Mouse (Mus musculus) heart, embryonic 14.5 days (tissue): ENCODE measurements around the gene Zbtb24. TPM values are rescaled to one million over a fixed set of nuclear protein-coding genes. Genes with fewer than 3 reads are reported as not detected.

Experiments used
- ATAC-seq: fragments of 200-750 bp; cut with Nextera tagmentation; 2 replicates; pipeline ENCODE4 v1.8.0; 2017; ENCODE audit warnings: low read depth, moderate TSS enrichment; ENCODE audit not compliant: insufficient number of reproducible peaks, insufficient read depth, low FRiP score
- H3K27ac ChIP-seq, 2 experiments: fragments of 200-500 bp in 1 of 2; fragments of 300-500 bp in 1 of 2; sonication (generic) in 1 of 2; replicated peaks in 1 of 2; 2 replicates each; pipeline ENCODE4 v1.5.1; 2012 to 2014; ENCODE audit warnings: low read depth in 2 of 2, low read length in 2 of 2, control low read depth in 1 of 2, mild to moderate bottlenecking in 1 of 2, mixed read lengths in 1 of 2; ENCODE audit not compliant: control insufficient read depth in 1 of 2, insufficient read depth in 1 of 2
- H3K27me3 ChIP-seq: fragments of 300-500 bp; sonication (generic); 2 replicates; pipeline ENCODE4 v1.6.1; 2014; ENCODE audit warnings: mild to moderate bottlenecking, low read length, control low read depth; ENCODE audit not compliant: control insufficient read depth, insufficient read depth
- H3K36me3 ChIP-seq: fragments of 300-500 bp; sonication (generic); 2 replicates; pipeline ENCODE4 v1.6.1; 2014; ENCODE audit warnings: mild to moderate bottlenecking, control low read depth, low read length, mixed read lengths; ENCODE audit not compliant: control insufficient read depth, insufficient read depth
- H3K4me1 ChIP-seq, 2 experiments: fragments of 200-500 bp in 1 of 2; fragments of 300-500 bp in 1 of 2; sonication (generic) in 1 of 2; 2 replicates each; pipeline ENCODE4 v1.6.1; 2012 to 2014; ENCODE audit warnings: low read length in 2 of 2, control low read depth in 1 of 2, mixed read lengths in 1 of 2; ENCODE audit not compliant: control insufficient read depth in 2 of 2, insufficient read depth in 2 of 2
- H3K4me2 ChIP-seq: fragments of 300-500 bp; sonication (generic); 2 replicates; pipeline ENCODE4 v1.6.1; 2014; ENCODE audit warnings: mild to moderate bottlenecking, low read length
- H3K4me3 ChIP-seq, 2 experiments: fragments of 200-500 bp in 1 of 2; fragments of 300-500 bp in 1 of 2; sonication (generic) in 1 of 2; 2 replicates each; pipeline ENCODE4 v1.5.1; 2012 to 2014; ENCODE audit warnings: low read length in 2 of 2, mild to moderate bottlenecking in 2 of 2, control low read depth in 1 of 2, low read depth in 1 of 2, moderate library complexity in 1 of 2; ENCODE audit not compliant: control insufficient read depth in 1 of 2, insufficient read depth in 1 of 2
- H3K9ac ChIP-seq: fragments of 300-500 bp; sonication (generic); 2 replicates; pipeline ENCODE4 v1.6.1; 2014; ENCODE audit warnings: mild to moderate bottlenecking, low read length
- H3K9me3 ChIP-seq: fragments of 300-500 bp; sonication (generic); 2 replicates; pipeline ENCODE4 v1.6.1; 2016; ENCODE audit warnings: low read length, control low read depth; ENCODE audit not compliant: control insufficient read depth
- WGBS: fragments of 180-500 bp; shearing (Covaris S2); extraction: QIAGEN DNeasy Blood & Tissue Kit; methylation state at CpG from one replicate; pipeline ENCODE4 v1.1.7; 2014; 5-methylcytosine and 5-hydroxymethylcytosine counted together
- polyA plus RNA-seq: library from polyadenylated mRNA; unstranded; fragments of >200 nt; fragmentation: Nextera tagmentation; extraction: Ambion mirVana; gene quantifications from 2 replicates; pipeline ENCODE4 v1.2.1, GENCODE M21; 2014

Gene Zbtb24
- polyA plus RNA-seq, 1 experiment from 2014 or later: 12.7 TPM

DNA sequence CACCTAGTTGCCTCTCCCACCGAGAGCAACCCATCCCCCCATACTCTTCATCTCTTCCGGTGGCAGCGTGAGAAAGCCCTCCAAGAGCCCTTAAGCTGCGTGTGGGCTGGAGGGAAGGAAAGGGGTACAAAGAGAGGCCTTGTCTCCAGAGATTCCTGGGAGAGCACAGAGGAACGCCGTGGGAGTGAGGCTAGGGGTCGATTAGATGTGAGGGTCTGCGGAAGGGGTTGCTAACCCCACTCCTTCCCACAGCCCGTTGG is 26.8 kb downstream of the Zbtb24 start:
- peak overlapping the region; percentile 62 to 77 for H3K4me3 ChIP-seq
- H3K27ac ChIP-seq: peak overlapping the region; percentile 76 to 95
- H3K4me1 ChIP-seq: peaks cover 37 to 62% of the 10 kb centered on the region in 2 experiments
- no peaks in the 10 kb centered on the region for H3K9me3 ChIP-seq
- no peak for ATAC-seq
- peaks cover 38% of the 10 kb centered on the region for H3K36me3 ChIP-seq
- peak overlapping the region; percentile 88 for H3K9ac ChIP-seq
- peak overlapping the region; percentile 95 for H3K4me2 ChIP-seq
- no peaks in the 10 kb centered on the region for H3K27me3 ChIP-seq
- WGBS: 0% methylated on average over 9 of the region's 9 CpGs

DNA sequence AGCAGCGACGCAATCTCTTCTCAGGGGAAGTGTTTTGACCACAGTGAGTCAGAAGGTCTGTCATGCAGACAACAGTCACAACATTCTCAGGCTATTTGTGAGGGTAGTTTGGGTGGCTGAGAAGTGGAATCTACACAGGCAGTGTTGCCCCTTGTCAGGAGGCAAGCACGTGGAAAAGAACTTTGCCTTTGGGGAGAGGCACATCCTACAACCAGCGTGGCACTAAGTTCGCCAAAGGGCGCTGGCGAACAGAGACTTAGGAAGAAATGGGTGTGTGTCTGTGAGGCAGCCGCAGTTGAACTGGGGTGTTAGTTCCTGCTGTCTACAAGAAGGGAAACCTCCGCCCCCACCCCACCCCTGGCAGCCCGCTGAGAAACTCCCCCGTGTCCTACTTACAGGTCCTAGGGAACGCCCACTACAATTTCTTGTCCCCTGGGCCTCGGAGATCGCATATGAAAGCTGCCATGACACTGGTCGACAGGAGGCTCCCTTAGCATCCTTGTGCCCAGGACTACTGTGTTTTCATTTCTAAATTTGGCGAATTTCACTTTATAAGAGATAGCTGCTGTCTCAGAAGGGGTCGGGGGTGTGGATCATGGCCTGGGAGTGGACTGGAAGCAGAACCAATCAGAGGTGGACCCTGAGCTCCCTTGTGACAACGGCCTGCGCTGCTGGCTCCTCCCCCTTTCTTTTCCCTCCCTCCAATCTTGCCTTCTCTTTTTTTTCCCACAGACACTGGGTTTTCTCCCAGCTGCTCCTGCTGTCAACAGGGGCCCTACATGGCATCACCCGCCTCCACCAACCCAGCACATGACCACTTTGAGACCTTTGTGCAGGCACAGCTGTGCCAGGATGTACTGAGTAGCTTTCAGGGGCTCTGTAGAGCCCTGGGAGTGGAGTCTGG is 27.3 kb downstream of the Zbtb24 start:
- peak overlapping the region; percentile 76 to 95 for H3K27ac ChIP-seq
- no peaks in the 10 kb centered on the region for H3K9me3 ChIP-seq
- peaks cover 37 to 60% of the 10 kb centered on the region in 2 experiments for H3K4me1 ChIP-seq
- ATAC-seq: peak; percentile 60
- peak overlapping the region; percentile 88 for H3K9ac ChIP-seq
- H3K36me3 ChIP-seq: peaks cover 44% of the 10 kb centered on the region
- H3K27me3 ChIP-seq: no peaks in the 10 kb centered on the region
- WGBS: 4% methylated on average over 20 of the region's 20 CpGs
- H3K4me2 ChIP-seq: peak overlapping the region; percentile 95
- H3K4me3 ChIP-seq: peak overlapping the region; percentile 62 to 77

DNA sequence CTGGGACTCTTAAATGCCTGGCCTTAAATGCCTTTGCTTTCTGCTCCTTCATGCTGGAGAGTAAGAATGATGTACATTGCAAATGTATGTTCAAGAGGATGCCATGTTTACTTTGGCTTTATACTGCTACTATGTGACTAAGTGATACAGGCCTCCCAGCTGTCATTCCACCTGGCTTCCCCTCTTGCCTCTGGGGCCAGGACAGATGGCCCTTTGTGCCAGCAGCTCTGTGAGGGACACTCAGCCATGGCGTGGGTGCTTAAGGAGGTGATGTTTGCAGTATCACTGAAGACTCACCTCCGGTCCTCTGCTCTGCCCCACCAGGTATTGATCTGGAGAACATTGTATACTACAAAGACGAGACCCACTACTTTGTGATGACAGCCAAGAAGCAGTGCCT is 29.8 kb downstream of the Zbtb24 start:
- H3K36me3 ChIP-seq: peaks cover 68% of the 10 kb centered on the region

DNA sequence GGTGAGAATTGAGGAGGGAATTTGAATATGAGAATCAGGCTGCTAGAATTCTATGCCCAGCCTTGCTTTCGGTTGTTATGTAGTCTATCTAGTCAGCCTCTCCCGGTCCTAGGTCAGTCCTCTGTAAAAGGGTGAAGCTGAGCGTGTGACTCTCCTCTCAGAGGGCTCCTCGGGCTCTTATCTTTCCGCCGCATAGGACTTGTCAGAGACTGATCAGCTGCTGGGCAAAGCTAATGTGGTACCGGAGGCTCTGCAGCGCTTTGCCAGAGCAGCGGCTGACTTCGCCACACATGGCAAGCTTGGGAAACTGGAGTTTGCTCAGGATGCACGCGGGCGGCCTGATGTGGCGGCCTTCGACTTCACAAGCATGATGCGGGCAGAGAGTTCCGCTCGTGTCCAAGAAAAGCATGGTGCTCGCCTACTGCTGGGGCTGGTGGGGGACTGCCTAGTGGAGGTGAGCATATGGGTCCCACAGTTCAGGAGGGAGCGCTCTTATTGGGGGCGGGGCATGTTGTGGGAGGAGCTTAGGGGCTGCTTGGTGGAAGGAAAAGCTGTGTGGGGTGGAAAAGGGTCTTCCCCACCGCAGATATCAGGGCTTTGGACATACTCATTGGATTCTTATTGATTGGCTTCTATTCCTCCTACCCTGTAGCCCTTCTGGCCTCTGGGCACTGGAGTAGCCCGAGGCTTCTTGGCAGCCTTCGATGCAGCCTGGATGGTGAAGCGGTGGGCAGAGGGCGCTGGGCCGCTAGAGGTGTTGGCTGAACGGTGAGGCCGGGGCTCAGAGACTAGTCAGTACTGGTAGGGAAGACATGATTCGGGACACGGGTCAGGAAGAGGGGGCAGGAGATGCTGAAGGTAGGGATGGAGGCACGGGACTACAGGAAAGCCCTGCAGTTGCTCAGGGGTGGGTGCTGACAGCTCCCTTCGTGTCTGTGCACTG is 31.0 kb downstream of the Zbtb24 start:
- peak overlapping the region; percentile 34; the same call in 1 of the 2 replicates for H3K9ac ChIP-seq
- no peak overlapping the region for H3K27ac ChIP-seq
- ATAC-seq: no peak
- peaks cover 81% of the 10 kb centered on the region for H3K36me3 ChIP-seq
- H3K4me2 ChIP-seq: peak overlapping the region; percentile 13; the same call in 1 of the 2 replicates
- 42% methylated on average over 33 of the region's 33 CpGs for WGBS
- H3K27me3 ChIP-seq: no peaks in the 10 kb centered on the region
- H3K4me1 ChIP-seq: peaks cover 22 to 24% of the 10 kb centered on the region in 2 experiments
- no peak overlapping the region for H3K4me3 ChIP-seq
- H3K9me3 ChIP-seq: no peaks in the 10 kb centered on the region

More for the DNA sequence above, 29.8 kb downstream of the Zbtb24 start:
- no peak overlapping the region for H3K4me3 ChIP-seq
- H3K27me3 ChIP-seq: no peaks in the 10 kb centered on the region
- H3K9ac ChIP-seq: no peak overlapping the region
- ATAC-seq: no peak
- H3K4me2 ChIP-seq: no peak overlapping the region
- peaks cover 27 to 36% of the 10 kb centered on the region in 2 experiments for H3K4me1 ChIP-seq
- no peak overlapping the region for H3K27ac ChIP-seq
- no peaks in the 10 kb centered on the region for H3K9me3 ChIP-seq
- WGBS: 86% methylated on average over 3 of the region's 3 CpGs

DNA sequence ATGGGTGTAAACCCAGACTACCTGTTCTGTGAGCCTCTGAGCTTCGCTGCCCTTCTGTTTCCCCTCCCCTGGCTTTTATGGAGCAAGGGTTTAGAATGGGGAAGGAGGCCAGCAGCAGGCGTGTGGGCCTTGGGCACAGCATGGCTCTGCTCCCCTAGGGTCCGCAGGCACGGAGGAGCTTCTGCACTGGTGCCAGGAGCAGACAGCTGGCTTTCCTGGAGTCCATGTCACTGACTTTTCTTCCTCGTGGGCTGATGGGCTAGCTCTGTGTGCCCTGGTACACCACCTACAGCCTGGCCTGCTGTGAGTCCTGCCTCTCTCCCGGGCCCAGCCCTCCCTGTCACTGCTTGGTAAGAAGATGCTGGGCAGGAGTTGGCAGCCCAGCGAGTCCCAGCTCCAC is 32.3 kb downstream of the Zbtb24 start:
- Histone ChIP-seq H3K27ac (no peak overlapping the region), H3K4me3 (no peak overlapping the region), H3K9ac (no peak overlapping the region), H3K27me3 (no peaks in the 10 kb centered on the region), H3K9me3 (no peaks in the 10 kb centered on the region), H3K4me1 (peaks cover 17 to 20% of the 10 kb centered on the region in 2 experiments), H3K36me3 (peaks cover 93% of the 10 kb centered on the region), H3K4me2 (no peak overlapping the region)
- WGBS: 93% methylated on average over 7 of the region's 7 CpGs
- ATAC-seq: no peak

DNA sequence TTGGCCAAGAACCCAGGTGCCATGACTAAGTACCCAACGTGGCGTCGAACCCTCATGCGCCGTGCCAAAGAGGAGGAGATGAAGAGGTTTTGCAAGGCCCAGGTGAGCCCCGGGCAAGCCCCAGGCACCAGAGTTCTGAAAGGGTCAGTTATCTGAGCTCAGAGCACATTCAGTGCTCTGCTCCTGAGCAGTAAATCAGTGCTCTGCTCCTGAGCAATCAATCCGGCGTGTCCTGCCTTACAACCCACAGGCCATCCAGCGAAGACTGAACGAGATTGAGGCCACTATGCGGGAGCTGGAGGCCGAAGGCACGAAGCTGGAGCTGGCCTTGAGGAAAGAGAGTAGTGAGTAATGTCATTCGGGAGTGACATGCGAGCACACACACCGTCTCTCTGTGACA is 35.6 kb downstream of the Zbtb24 start:
- Histone ChIP-seq H3K9me3 (no peaks in the 10 kb centered on the region), H3K4me1 (peaks cover 14 to 27% of the 10 kb centered on the region in 2 experiments), H3K27me3 (no peaks in the 10 kb centered on the region), H3K4me3 (no peak overlapping the region), H3K4me2 (no peak overlapping the region), H3K9ac (no peak overlapping the region), H3K27ac (no peak overlapping the region), H3K36me3 (peaks cover 77% of the 10 kb centered on the region)
- no peak for ATAC-seq
- 92% methylated on average over 16 of the region's 16 CpGs for WGBS

DNA sequence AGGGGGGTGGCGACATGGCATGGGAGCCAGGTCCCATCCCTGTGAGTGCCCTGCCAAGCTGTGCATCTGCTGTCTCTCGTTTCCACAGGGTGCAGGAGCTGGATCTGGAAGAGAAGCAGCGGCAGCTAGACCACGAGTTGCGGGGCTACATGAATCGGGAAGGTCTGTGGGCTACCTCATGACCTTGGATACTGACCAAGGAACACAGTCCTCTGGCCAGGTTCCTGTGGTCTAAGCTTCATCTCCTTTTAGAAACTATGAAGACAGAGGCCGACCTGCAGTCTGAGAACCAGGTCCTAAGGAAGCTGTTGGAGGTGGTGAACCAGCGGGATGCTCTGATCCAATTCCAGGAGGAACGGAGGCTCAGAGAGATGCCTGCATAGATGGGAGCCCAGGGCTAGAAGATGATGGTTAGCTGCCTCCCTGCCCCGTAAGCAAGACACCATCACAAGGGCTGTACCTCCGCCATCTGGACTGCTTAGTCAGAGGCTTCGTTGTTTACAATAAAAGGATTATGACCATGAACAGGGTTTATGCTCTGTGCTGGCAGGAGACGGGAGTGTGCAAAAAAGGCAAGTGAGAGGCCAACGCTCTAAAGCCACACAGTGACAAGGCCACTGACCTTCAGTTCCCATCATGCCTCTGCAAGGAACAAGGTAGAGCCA is 36.5 kb downstream of the Zbtb24 start:
- Histone ChIP-seq H3K4me3 (no peak overlapping the region), H3K27me3 (no peaks in the 10 kb centered on the region), H3K4me2 (no peak overlapping the region), H3K9me3 (no peaks in the 10 kb centered on the region), H3K4me1 (peaks cover 6 to 19% of the 10 kb centered on the region in 2 experiments; a peak in 3 of 4 replicates), H3K36me3 (peaks cover 70% of the 10 kb centered on the region), H3K27ac (no peak overlapping the region), H3K9ac (no peak overlapping the region)
- WGBS: 90% methylated on average over 14 of the region's 14 CpGs
- ATAC-seq: no peak
